Mouse (Mus musculus) heart, adult 18-20 months (tissue): ENCODE data around the gene Ccs. TPM values are rescaled to one million over a fixed set of nuclear protein-coding genes. Genes with fewer than 3 reads are reported as not detected.
"Not testable (repeated sequence)": the region's sequence is repeated elsewhere in the genome, so short reads cannot be mapped to it uniquely, and the experiment has no call there.

Experiments used
- DNase-seq, 2 experiments: peaks; one replicate each; pipeline ENCODE4 v3.0.0; 2021 to 2022; ENCODE audit warnings: mixed read lengths in 1 of 2
- total RNA-seq, 2 experiments: library from RNA; stranded (reverse); gene quantifications; 2 replicates each; pipeline ENCODE4 v1.2.3; 2021

Gene Ccs
- total RNA-seq, 2 experiments from 2014 or later, result 30.0 to 30.6 TPM

DNA sequence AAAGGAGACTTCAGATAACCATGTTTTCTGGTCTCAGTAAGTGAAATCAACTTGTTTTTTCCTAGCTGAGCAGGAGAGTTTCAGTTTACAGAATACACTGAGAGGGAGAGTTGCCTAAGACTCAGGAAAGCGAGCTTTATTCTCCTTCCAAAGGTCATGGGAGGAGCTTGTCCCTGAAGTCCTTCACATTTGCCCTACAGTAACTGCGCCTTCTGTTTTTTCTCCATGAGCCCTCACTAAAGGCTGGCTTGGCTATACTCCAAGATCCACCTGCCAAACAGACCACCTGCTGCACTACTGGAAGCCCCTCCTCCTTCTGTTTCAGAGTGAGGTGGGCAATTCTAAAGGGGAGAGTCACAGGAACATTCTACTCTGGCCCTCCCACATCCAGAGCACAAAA lies 3.0 kb downstream of the Ccs start:
- DNase-seq, result no peak

DNA sequence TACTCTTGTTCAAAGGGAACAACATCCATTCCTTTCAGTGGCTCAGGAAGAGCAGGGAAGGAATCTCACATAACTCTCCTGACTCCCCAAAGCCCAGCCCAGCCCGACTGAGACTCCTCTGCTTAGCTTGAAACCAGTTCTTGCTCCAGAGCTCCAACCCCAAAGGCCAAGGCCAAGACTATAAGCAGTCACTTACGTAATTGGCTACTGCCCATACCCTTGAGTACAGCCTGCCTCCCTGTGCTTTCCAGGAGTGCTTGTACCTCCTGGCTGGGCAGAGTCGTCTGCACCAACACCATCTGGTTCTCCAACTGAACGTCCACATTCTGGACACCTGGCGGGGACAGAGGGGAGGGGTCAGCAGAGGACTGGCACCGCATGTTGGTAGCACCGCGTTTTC lies 5.2 kb downstream of the Ccs start:
- DNase-seq, result peak in 1 of 2 experiments; percentile 39

DNA sequence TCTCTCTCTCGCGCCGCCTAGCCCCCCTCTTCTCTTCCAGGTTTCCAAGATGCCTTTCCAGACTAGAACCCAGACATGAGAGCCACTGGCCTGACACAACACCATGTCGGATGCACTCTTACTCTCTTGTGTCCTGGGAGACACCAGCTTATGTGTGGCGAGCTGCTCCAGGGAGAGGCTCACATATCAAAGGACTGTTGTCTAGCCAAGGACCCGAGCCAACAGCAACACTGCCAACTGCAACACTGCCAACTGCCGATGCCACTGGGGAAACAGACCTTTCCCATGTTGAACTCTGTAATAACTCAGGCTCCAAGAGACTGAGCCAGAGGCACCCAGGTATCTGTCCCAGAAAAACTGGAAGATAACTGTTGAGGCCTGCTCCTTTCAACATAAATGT lies 10.0 kb downstream of the Ccs start:
- DNase-seq, result peak; percentile 78 to 83

DNA sequence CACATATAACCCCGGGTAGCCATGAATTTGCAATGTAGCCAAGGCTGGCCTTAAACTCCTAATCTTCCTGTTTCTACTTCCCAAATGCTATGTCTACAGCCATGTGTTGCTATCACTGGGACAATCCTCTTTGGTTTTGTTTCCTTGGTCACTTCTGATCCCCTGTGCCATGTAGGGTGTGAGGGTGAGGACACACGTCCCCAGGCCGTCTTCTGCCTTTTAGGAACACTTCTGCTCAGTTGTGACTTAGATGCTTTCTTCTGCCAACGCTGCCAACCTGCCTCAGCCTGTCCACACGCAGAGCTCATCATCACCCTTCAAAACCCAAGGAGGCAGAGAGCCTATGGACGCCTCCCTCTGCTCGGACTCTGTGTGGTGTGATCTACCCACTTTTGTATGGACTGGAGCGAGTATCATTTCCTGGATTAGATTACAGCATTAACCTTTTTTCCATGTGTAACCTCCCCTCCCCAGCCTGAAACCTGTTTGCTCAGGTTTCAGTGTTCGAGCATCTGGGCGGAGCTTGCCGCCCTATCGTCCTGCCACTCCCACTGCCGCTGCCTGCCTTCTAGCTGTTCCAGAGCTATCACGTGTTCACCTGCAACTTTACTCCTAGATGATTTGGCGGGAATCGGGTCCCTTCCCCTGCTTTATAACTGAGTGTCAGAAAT lies 10.6 kb downstream of the Ccs start:
- DNase-seq, result no peak

DNA sequence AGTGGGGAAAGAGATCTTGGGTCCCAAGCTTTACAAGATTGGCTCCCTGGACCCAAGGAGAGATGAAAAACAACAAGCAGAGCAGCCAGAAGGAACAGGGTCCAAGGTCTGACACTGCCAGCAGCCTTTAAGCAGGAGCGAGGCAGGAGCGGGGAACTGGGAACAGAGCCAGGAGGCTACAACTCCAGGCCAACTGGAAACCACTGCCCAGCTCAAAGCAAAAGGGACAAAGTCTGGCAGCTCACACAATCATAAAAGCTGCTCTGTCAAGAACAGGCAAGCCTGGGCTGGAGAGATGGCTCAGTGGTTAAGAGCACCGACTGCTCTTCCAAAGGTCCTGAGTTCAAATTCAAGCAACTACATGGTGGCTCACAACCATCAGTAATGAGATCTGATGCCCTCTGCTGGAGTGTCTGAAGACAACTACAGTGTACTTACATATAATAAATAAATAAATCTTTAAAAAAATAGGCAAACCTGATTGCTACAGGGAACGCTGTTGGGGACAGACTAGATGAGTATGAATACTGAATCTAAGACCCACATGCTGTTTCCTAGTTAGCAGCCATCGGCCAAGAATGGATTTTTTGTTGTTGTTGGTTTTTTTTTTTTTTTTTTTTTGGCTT lies 18.3 kb downstream of the Ccs start:
- peak; percentile 86 to 91 for DNase-seq

DNA sequence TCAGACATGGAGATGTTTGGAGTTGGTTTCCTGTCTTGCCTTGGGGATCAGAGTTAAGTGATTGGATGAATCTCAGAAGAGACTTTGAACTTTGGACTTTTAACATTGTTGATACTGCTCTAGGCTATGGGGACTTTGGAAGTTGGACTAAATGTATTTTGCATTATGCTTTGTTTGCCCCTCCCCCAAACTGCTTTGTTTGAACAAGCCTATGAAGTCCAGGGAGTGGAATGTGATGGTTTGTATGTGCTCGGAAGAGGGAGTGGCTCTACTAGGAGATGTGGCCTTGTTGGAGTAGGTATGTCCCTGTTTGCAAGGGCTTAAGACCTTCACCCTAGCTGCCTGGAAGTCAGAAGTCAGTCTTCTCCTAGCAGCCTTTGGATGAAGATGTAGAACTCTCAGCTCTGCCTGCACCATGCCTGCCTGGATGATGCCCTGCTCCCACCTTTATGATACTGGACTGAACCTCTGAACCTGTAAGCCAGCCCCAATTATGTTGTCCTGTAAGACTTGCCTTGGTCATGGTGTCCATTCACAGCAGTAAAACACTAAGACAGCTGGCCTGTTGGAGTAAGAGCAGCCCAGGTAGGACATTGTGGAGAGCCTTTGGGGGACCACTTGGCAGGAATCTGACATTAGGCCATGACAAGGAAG lies 21.8 kb downstream of the Ccs start:
- DNase-seq, result no peak

DNA sequence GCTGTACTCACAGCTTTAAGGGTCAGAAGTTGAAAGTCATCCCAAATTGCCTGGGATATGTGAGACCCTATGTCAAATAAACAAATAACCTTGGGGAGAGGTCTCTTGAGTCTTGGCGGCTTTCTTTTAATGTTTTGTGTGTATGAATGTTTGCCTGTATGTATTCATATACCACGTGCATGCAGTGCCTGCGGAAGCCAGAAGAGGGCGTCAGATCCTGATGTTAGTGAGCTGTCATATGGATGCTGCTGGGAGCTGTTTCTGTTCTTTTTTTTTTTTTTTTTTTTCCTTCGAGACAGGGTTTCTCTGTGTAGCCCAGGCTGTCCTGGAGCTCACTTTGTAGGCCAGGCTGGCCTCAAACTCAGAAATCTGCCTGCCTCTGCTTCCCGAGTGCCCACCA lies 26.1 kb downstream of the Ccs start:
- no peak for DNase-seq

DNA sequence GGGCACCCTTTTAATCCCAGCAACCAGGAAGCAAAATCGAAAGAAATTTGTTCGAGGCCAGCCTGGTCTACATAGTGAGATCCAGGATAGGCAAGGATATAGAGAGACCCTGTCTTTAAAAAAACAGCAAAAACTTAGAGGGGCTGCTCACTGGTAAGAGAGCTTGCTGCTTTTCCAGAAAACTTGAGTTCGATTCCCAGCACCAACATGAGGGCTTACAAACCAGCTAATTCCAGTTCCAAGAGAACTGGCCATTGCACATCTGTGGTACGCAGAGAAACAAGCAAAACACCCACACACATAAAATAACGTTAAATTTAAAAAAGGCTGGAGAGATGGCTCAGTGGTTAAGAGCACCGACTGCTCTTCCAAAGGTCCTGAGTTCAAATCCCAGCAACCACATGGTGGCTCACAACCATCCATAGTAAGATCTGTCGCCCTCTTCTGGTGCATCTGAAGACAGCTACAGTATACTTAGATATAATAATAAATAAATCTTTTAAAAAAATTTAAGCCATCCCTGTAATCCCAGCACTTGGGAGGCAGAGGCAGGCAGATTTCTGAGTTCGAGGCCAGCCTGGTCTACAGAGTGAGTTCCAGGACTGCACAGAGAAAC lies 26.7 kb downstream of the Ccs start:
- not testable (repeated sequence) for DNase-seq

DNA sequence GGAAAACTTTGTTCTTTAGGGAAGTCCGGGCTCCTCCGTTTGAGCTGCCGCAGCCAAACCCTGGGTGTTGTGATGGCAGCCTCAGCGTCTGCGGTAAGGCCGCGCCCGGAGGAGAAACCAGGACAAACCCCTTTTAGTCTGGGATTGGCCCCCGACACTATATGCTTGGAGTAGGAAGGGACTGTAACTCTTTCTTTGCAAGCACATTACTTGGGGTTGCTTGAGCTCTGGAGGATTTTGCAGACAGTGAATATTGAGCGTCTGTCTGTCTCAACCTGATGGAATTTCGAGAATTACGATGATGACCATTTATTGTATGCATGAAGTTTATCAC lies 27.3 kb downstream of the Ccs start:
- DNase-seq, result no peak

DNA sequence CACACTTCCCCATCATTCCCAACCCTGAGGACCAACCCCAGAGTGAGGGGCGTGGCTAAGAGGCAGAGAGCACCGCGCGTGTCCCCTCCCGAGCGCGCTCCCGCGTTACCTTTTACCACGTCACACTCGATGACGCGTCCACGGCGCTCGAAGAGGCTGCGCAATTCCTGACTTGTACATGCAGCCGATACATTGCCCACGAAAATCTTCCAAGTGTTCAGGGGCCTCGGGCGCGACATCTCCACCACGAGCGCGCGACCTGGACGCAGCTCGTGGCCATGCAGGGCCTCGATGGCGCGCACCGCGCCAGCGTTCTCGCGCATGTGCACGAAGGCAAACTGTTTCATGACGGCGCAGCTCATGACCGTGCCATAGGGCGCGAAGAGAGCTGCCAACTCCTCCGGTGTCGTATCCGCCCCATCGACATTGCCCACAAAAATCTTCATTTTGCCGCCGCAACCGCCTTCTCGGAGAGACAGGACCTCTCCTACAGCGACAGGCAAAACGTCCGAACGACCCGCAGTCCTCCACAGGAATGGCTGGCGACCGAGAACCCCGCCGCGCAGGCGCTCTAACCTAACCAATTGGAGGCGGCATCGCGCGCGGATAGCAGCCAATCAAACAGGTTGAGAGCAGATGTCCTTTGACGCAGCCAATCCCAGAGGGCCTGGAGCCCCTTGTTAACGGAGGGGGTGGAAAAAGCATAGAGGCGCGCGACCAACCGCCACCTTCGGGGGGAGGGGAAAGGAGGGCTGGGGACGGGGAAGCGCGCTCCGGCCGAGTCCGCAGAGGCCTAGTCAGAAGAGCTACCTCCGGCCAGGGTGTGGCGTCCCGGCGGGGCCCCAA lies 27.8 kb downstream of the Ccs start, which contains the start of the genes Gm21992 and Rbm14:
TSS of gene Gm21992 (minus strand) at position 550 of the 846 bp plus-strand sequence.
TSS of gene Rbm14 (minus strand) at position 572 of the 846 bp plus-strand sequence.
- peak; percentile 98 to 99 for DNase-seq

DNA sequence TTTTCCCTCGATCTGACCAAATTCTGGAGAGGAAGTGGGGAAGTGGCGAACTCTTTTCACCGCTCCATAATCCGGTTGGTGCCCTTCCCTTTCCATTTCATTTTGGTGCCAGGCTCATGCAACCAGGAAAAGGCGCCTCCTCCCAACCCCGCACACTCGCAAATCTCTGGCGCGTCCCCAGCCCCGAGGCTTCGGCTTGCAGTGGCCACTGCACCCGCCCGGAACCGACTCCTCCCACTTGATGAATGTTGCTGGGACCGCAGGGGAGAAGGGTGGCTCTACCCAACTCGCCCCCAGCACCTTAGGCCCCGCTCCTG lies 28.4 kb downstream of the Ccs start:
- no peak for DNase-seq

DNA sequence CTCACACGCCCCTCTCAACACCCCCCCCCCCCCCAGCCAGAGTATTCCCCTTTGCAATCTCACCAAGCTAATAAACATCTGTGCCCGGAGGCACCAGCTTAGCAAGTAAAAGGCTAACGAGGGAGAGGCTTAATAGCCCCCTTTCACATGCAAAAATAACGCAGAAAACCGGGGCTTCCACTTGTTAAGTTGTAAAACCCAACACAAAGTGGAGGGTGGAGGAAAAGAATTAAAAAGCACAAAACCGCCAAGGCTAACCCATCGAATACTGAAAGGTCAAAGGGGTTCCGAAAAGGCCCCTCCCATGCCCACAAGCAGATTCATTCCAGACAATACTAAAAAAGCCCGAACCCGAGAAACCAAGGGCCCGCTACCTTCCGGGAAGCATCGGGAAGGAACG lies 28.8 kb downstream of the Ccs start:
- DNase-seq, result no peak

DNA sequence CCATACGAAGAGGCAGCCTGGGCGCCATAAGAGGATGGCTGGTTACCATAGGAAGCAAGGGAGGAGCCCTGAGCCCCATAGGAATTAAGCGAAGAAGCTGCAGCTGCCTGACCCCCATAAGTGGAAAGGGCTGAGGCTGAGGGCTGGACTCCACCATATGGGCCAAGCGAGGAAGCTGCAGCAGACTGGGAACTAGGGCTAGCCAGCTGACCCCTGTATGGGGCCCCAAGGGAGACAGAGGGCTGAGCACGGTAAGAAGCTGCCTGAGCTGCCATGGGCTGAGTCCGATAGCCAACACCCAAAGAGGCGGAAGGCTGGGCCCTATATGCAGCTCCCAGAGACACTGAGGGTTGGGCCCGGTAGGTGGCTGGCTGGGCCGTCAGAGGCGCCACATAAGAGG lies 35.8 kb downstream of the Ccs start:
- DNase-seq, result no peak

DNA sequence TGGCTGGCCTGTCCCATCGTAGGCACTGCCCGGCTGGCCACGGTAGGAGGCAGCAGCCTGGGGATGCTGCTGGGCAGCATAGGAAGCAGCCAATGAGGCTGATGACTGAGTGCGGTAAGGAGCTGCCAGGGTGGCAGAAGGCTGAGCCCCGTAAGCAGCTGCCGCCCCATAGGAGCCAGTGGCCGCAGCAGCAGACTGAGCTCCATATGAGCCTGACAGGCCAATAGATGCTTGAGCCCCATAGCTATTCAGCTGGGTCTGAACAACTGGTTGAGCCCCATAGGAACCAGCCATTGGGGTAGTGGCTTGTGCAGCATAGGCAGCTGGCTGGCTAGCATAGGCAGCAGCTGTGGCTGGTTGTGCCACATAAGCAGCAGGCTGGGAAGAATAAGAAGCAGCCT lies 36.4 kb downstream of the Ccs start:
- no peak for DNase-seq

DNA sequence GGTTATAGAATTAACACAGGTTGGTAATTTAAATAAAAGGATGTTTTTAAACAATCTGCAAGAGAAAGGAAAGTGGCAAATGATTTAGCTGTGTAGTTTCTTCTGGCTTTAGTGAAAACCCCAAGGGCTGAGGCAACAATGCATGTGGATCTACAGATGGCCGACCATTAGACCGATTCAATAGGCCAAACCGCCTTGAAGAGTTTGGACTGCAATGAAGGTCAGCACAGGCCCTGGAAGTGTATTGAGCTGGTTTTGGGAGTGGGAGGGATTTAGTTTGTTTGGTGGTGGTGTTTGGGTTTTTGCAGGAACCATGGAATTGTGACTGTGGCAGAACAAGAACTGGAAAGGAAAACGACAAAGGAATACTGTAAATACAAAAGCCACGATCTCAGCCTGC lies 40.0 kb downstream of the Ccs start:
- no peak for DNase-seq

DNA sequence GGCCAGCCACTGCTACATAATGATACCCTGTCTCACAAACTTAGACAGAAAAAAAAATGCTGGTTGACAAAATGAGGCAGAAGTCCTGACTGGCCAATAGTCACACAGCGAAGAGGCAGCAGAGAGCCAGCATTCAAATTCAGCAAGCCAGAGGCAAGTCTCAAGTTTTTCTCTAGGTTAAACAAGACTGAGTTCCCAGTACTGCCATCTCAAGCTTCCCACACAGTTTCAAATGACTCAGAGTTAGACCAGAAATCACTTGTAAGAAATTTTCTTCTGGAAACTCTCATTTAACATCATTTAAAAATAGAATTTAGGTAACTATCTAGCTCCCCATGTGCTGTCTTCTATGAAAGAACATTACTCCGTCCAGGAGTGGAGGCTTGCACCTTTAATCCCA lies 41.3 kb downstream of the Ccs start:
- DNase-seq, result no peak

DNA sequence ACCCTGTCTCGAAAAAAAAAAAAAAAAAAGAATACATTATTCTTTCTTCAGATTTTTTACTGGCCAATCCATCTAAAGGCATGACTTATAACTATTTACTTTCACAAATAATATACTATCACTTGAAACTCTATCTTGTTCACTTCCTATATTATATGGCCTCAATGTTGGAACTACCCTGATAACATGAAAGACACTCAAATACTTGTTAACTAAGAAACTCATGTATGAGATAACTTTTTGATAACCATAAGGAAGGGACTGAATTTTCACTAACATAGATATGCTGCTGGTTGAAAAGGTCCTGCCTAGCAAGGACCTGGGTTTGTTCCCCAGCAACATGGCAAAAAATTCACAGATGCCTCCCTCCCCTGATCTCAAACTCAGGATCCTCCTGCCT lies 43.2 kb downstream of the Ccs start:
- DNase-seq, result no peak

DNA sequence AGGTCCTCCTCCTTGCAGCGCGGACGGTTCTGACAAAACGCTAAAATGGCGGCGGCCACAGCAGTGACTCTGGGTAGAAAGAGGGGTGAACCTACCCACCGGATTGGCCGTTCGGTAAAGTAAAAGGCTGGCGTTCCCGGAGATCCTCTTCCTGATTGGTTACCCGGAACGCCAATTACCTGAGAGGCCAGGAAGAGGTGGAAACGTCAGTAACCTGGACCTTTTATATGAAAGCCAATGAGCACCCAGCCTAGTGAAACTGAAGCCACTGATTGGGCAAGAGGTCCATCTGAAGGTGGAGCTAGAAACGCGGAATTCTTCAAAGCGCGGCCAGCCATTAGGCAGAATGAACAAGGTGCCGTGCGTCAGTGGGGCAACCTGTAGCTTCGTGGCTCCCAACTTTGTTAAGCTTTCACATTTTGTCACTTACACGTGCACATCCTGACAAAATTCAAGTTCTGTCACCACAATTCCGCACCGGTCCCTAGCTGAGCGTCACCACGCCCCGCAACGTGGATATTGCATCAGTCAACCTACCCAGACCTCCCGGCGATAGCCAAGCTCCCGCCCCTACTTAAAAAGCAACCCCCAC lies 45.2 kb downstream of the Ccs start, which contains the start of gene Rbm4:
TSS of gene Rbm4 (minus strand) at position 71 of the 592 bp plus-strand sequence.
- DNase-seq, result peak; percentile 99 to 100

DNA sequence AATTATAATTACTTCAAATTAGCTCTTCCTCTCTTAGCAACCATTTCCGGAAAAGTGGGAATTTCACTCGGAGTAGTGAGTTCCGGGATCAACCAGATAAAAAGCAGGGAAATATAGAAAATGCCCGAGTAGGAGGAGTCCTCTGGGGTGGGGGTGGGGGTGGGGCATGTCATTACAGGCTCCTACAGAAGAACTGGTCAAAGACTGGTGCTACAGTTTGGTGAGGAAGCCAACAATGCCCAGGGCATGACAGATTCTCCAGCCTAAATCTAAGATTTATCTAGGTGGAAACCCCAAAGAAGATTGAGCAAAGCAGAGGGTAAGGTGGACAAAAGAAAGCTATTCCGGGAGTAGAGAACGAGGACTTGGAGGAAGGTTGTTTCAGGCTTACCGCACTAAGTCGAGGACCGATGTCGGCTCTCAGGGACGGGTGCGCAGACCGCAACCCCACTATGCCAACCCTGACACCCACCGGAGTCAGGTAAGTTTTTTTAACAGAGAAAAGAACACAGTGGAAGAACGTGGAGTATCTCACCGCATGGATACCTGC lies 45.8 kb downstream of the Ccs start:
- DNase-seq, result no peak

DNA sequence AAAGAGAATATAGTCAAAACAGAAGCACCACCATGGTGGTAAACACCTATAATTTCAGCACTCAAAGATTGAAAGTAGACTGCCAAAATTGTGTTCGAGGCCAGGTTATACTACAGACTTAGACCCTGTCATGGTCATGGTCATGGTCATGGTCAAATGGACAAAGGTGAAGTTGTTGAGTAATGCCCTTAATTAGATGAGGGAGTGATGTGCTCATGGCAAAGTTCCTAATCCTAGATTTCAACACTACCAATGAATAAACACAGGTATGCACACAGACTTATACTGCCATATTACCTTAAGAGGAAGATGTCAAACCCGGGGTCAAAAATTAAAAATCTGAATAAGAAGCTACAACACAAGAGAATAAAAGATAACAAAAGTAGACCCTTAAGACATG lies 52.8 kb downstream of the Ccs start:
- no peak for DNase-seq

DNA sequence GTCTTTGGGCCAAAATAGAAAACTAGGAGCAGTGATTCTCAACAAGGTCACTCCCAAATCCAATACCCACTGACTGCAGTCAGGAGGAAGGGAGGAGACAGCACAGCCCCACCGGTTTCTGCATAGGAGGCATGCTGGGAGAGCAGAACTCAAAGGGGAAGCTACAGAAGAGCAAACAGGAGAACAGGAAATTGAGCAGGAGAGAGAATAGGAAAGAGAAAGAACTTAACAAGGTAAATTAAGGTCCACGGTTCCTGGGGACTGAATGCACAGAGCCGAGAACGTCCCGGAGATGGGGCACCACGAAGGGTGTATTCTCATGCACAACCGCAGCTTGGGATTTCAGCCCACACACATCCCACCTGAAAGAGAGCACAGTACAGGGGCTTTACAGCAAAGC lies 53.9 kb downstream of the Ccs start:
- DNase-seq, result no peak

DNA sequence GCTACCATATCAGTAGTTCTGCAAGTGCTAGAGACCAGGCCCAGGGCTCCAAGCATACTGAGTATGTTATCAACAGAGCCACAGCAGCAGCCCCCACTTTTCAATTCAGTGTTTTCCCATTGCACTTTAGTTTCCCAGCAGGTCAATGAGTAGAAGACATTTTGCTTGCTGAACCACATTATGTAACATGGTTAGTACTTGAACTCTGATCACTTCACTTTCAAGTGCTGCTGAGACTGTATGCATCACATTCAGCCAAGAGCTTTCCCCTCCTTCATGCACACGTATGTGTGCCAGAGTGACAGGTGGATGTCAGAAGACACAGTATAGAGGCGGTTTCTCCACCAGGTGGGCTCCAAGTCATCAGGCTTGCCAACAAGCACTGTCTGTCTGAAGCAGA lies 56.2 kb downstream of the Ccs start:
- no peak for DNase-seq
